Mouse (Mus musculus) neural tube, embryonic 10.5 days (tissue): Measurements from ENCODE around the gene Tex37.

Experiments
- DNase-seq: peaks from one replicate; pipeline ENCODE4 v3.0.0-alpha.2; 2017; ENCODE audit warnings: low spot score; ENCODE audit errors: extremely low spot score

Tex37 gene

DNA sequence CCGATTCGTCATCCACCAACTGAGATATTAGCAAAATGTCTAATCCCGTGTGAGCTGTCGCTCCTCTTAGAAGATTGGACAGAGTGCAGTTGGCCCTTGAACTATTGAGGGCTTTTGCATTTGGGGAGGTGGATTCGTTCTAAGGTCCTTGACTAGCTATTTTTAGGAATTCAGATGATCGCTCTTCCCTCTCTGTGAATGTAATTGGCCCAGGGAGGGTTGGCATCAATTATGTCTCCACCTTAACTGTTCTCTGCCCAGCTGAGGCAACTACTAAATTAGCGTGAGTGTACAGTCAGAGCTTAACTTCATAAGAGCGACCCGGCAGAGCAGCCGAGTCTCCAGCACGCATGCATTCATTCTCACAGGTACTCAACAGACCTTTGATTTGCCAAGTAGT is 30.7 kb downstream of the Tex37 start:
- DNase-seq, result no peak

DNA sequence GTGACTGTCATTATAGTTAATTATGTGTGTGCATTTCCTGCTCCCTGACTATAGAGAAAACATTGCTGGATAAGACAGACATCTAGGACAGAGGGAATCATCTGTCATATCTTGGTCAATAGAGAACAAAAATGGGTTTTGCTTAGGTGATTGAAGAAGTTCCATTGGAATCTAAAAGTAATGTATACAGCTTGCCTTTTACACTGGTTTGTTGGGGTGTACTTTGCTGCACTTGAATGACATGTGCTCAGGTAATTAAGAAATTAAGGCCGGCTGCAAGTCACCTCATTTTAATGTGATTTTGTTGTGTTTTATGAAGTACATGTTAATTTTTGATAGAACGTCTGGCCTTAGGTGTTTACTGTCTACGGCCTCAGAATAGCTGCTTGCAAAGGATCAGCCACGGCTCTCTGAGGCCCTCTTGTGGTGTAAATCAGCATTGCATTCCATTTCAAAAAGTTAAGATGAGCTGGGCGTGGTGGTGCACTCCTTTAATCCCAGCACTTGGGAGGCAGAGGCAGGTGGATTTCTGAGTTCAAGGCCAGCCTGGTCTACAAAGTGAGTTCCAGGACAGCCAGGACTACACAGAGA is 37.9 kb downstream of the Tex37 start:
- DNase-seq, result peak; percentile 76

DNA sequence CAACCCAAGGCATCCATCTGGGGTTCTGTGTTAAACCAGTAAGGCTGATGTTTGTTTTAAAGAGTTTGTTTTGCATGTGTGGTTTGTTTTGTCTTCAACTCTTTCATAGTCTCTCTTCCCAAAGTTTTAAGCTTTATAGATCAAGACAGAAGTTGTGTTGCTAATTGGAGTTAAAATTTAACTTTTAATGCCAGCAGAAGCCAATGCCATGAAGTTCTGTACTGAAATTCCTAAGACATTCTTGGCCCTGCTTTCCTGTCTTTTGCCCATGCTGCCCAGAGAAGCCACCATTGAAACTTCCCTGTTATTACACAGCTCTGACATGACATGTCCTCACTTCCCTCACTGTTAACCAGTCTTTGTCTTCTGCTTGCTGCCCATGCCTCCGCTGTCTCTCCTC is 43.7 kb downstream of the Tex37 start:
- DNase-seq, result no peak

- no peak for DNase-seq
Measured at GRCm38 (mm10) chr6:70874035-70874775, 44.5 kb downstream of the Tex37 start.

GRCm38 (mm10) chr6:70872570-70872969 is 46.2 kb downstream of the Tex37 start:
- no peak for DNase-seq

DNA sequence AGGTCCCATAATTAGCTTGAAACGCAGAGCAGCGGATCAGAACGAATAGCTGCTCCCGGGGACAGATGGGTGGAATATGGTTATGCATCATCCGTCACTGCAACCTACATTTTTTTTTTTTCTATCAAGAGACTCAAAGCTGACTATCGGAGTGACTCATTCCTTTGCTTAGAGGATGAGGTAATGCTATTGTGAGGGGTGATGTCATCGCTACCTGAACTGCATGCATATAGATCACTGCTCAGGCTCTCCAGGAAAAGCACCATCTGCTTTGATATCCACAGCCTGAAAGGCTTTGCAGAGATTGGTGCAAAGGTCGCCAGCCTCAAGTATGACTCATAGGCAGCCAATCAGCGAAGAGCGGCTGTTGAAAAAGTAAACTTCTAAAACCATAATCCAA is 46.6 kb downstream of the Tex37 start:
- DNase-seq, result no peak

GRCm38 (mm10) chr6:70871511-70871980 is 47.2 kb downstream of the Tex37 start:
- no peak for DNase-seq

- DNase-seq, result no peak
Measured at GRCm38 (mm10) chr6:70867297-70867696, 51.4 kb downstream of the Tex37 start.

GRCm38 (mm10) chr6:70866761-70867160 is 52.0 kb downstream of the Tex37 start:
- DNase-seq, result no peak

- no peak for DNase-seq
Measured at GRCm38 (mm10) chr6:70864285-70864684, 54.4 kb downstream of the Tex37 start.
